Mouse (Mus musculus): ENCODE measurements around the gene Gngt2.
A peak's percentile ranks its signal among the peaks of the same experiment; 100 is the strongest.

The Gngt2 gene

GRCm38 (mm10) chr11:95837059-95837458 is at the start of gene Gngt2:
Gene Gngt2, plus strand, starts transcription at chr11:95837216.
- DNase-seq (ENCODE audit: low spot score in 2 of 2): peak in 1 of 2 experiments; percentile 65

- no peak for DNase-seq (ENCODE audit: low spot score in 2 of 2)
These were observed 47.5 kb upstream of the Gngt2 start for GRCm38 (mm10) chr11:95789451-95789891.

- DNase-seq (ENCODE audit: low spot score in 2 of 2): no peak
These were observed 45.2 kb upstream of the Gngt2 start for GRCm38 (mm10) chr11:95791787-95792186.

- DNase-seq (ENCODE audit: low spot score in 2 of 2): no peak
These were observed 44.0 kb upstream of the Gngt2 start for GRCm38 (mm10) chr11:95792950-95793509.

GRCm38 (mm10) chr11:95794201-95794600 is 42.8 kb upstream of the Gngt2 start:
- no peak for DNase-seq (ENCODE audit: low spot score in 2 of 2)

GRCm38 (mm10) chr11:95795582-95795981 is 41.4 kb upstream of the Gngt2 start:
- DNase-seq (ENCODE audit: low spot score in 2 of 2): no peak

- peak; percentile 33 to 74 for DNase-seq (ENCODE audit: low spot score in 2 of 2)
These were observed 32.0 kb upstream of the Gngt2 start for GRCm38 (mm10) chr11:95805010-95805409.

- DNase-seq (ENCODE audit: low spot score in 2 of 2): peak; percentile 59 to 80
These were observed 31.5 kb upstream of the Gngt2 start for GRCm38 (mm10) chr11:95805527-95805926.

- DNase-seq (ENCODE audit: low spot score in 2 of 2): peak in 1 of 2 experiments; percentile 64
These were observed 29.1 kb upstream of the Gngt2 start for GRCm38 (mm10) chr11:95807884-95808283.

GRCm38 (mm10) chr11:95808448-95809011 is 28.5 kb upstream of the Gngt2 start:
- peak; percentile 80 to 87 for DNase-seq (ENCODE audit: low spot score in 2 of 2)

GRCm38 (mm10) chr11:95809603-95810002 is 27.4 kb upstream of the Gngt2 start:
- DNase-seq (ENCODE audit: low spot score in 2 of 2): peak in 1 of 2 experiments; percentile 69

- DNase-seq (ENCODE audit: low spot score in 2 of 2): no peak
These were observed 26.2 kb upstream of the Gngt2 start for GRCm38 (mm10) chr11:95810828-95811227.

GRCm38 (mm10) chr11:95811741-95812140 is 25.3 kb upstream of the Gngt2 start:
- DNase-seq (ENCODE audit: low spot score in 2 of 2): no peak

- DNase-seq (ENCODE audit: low spot score in 2 of 2): no peak
These were observed 24.8 kb upstream of the Gngt2 start for GRCm38 (mm10) chr11:95812224-95812623.

GRCm38 (mm10) chr11:95814101-95814500 is 22.9 kb upstream of the Gngt2 start:
- no peak for DNase-seq (ENCODE audit: low spot score in 2 of 2)

- DNase-seq (ENCODE audit: low spot score in 2 of 2): no peak
These were observed 22.2 kb upstream of the Gngt2 start for GRCm38 (mm10) chr11:95814857-95815256.

- no peak for DNase-seq (ENCODE audit: low spot score in 2 of 2)
These were observed 21.6 kb upstream of the Gngt2 start for GRCm38 (mm10) chr11:95815412-95815811.

- DNase-seq (ENCODE audit: low spot score in 2 of 2): no peak
These were observed 17.9 kb upstream of the Gngt2 start for GRCm38 (mm10) chr11:95819138-95819537.

- no peak for DNase-seq (ENCODE audit: low spot score in 2 of 2)
These were observed 15.5 kb upstream of the Gngt2 start for GRCm38 (mm10) chr11:95821511-95821910.

GRCm38 (mm10) chr11:95822437-95822836 is 14.6 kb upstream of the Gngt2 start:
- no peak for DNase-seq (ENCODE audit: low spot score in 2 of 2)

GRCm38 (mm10) chr11:95824071-95824876 is 12.7 kb upstream of the Gngt2 start, which contains the start of gene Phospho1:
Gene Phospho1, plus strand, starts transcription at chr11:95824499.
- peak; percentile 92 to 96 for DNase-seq (ENCODE audit: low spot score in 2 of 2)

- peak in 1 of 2 experiments; percentile 78 for DNase-seq (ENCODE audit: low spot score in 2 of 2)
These were observed 12.2 kb upstream of the Gngt2 start for GRCm38 (mm10) chr11:95824877-95825243.

- DNase-seq (ENCODE audit: low spot score in 2 of 2): peak in 1 of 2 experiments; percentile 62
These were observed 11.4 kb upstream of the Gngt2 start for GRCm38 (mm10) chr11:95825625-95826024.

Data from spleen, postnatal 4 days (tissue).